Comparison of ENCODE assay signal across 8 mouse cellular contexts in genomic region chr4:124277456-124278181, GRCm38 (mm10).
A peak's percentile ranks its signal among the peaks of the same experiment; 100 is the strongest.
DNase-seq lines count a peak whose midpoint lies in the region; ATAC-seq lines count a peak whose summit lies in the region.

No protein-coding gene starts in this region.

- H3K4me3 ChIP-seq in embryonic facial prominence, embryonic 14.5 days (ENCODE audit: low read depth, low read length), result peak overlapping the region; percentile 39
- H3K4me3 ChIP-seq in hindbrain, embryonic 14.5 days (replicated peaks; ENCODE audit: low read length), result peak overlapping the region; percentile 26
- peak overlapping the region; percentile 38 for H3K4me3 ChIP-seq in midbrain, embryonic 13.5 days (replicated peaks)

- no peaks in the 10 kb centered on the region for H3K9me3 ChIP-seq in embryonic facial prominence, embryonic 14.5 days (ENCODE audit: control insufficient read depth, low read length)
- no peaks in the 10 kb centered on the region for H3K9me3 ChIP-seq in hindbrain, embryonic 14.5 days (ENCODE audit: control insufficient read depth, low read length)
- no peaks in the 10 kb centered on the region for H3K9me3 ChIP-seq in midbrain, embryonic 13.5 days

- H3K36me3 ChIP-seq in embryonic facial prominence, embryonic 14.5 days (ENCODE audit: control insufficient read depth, insufficient read depth, low read length), result no peaks in the 10 kb centered on the region
- H3K36me3 ChIP-seq in hindbrain, embryonic 14.5 days (replicated peaks; ENCODE audit: control insufficient read depth, insufficient read depth), result no peaks in the 10 kb centered on the region
- no peaks in the 10 kb centered on the region for H3K36me3 ChIP-seq in midbrain, embryonic 13.5 days

- WGBS in embryonic facial prominence, embryonic 14.5 days, result under 1% methylated on average over 43 of the region's 43 CpGs
- WGBS in hindbrain, embryonic 14.5 days, result under 1% methylated on average over 43 of the region's 43 CpGs
- WGBS in midbrain, embryonic 13.5 days, result under 1% methylated on average over 43 of the region's 43 CpGs

- peak overlapping the region; percentile 56; the same call in 1 of the 2 replicates for H3K27ac ChIP-seq in embryonic facial prominence, embryonic 14.5 days (replicated peaks; ENCODE audit: low read depth, low read length)
- H3K27ac ChIP-seq in hindbrain, embryonic 14.5 days, result peak overlapping the region; percentile 73
- H3K27ac ChIP-seq in midbrain, embryonic 13.5 days, result peak overlapping the region; percentile 90

- H3K9ac ChIP-seq in embryonic facial prominence, embryonic 14.5 days (ENCODE audit: low read depth, low read length), result peak overlapping the region; percentile 62
- H3K9ac ChIP-seq in hindbrain, embryonic 14.5 days, result peak overlapping the region; percentile 22
- H3K9ac ChIP-seq in midbrain, embryonic 13.5 days (replicated peaks), result peak overlapping the region; percentile 69

- peak; percentile 64 for ATAC-seq in embryonic facial prominence, embryonic 14.5 days (ENCODE audit: low read depth)
- peak; percentile 70; the same call in 1 of the 2 replicates for ATAC-seq in hindbrain, embryonic 14.5 days (ENCODE audit: low FRiP score)
- ATAC-seq in midbrain, embryonic 13.5 days, result peak; percentile 86
- no peak for ATAC-seq in activated CD4-positive, CD25-positive, alpha-beta regulatory T cell, adult 4 months

- peaks cover 18% of the 10 kb centered on the region for H3K4me1 ChIP-seq in embryonic facial prominence, embryonic 14.5 days (ENCODE audit: control insufficient read depth, insufficient read depth, low read length)
- peaks cover 23% of the 10 kb centered on the region for H3K4me1 ChIP-seq in hindbrain, embryonic 14.5 days (replicated peaks; ENCODE audit: control insufficient read depth, insufficient read depth, low read length)
- peaks cover 28% of the 10 kb centered on the region for H3K4me1 ChIP-seq in midbrain, embryonic 13.5 days (replicated peaks)

- peak; percentile 26 for DNase-seq in layer of hippocampus, adult 9-11 months
- no peak for DNase-seq in layer of hippocampus, postnatal 36 days
- peak; percentile 58 for DNase-seq in embryonic facial prominence, embryonic 14.5 days (ENCODE audit: low spot score)
- DNase-seq in hindbrain, embryonic 14.5 days (ENCODE audit: low spot score), result no peak
- DNase-seq in thymus, adult 18-20 months, result no peak
- no peak for DNase-seq in thymus, postnatal 25 days

- H3K27me3 ChIP-seq in embryonic facial prominence, embryonic 14.5 days (replicated peaks; ENCODE audit: control insufficient read depth, insufficient read depth, low read length), result no peaks in the 10 kb centered on the region
- H3K27me3 ChIP-seq in hindbrain, embryonic 14.5 days (ENCODE audit: control insufficient read depth, insufficient read depth, low read length), result peaks cover 7% of the 10 kb centered on the region; the same call in 1 of the 2 replicates
- H3K27me3 ChIP-seq in midbrain, embryonic 13.5 days, result 0 out of 2 replicates have a peak, but pooled peaks cover 5% of the 10 kb centered on the region

- H3K4me2 ChIP-seq in embryonic facial prominence, embryonic 14.5 days (ENCODE audit: low read depth, low read length), result peak overlapping the region; percentile 93
- peak overlapping the region; percentile 66 for H3K4me2 ChIP-seq in hindbrain, embryonic 14.5 days (replicated peaks)
- peak overlapping the region; percentile 71 for H3K4me2 ChIP-seq in midbrain, embryonic 13.5 days (replicated peaks)

Comparison
In these comparisons a context has a peak if more than half of its experiments do, and no peak if none do; other contexts are left out.
1. DNase-seq: peak in layer of hippocampus, adult 9-11 months (single experiment) and embryonic facial prominence, embryonic 14.5 days (single experiment); none in layer of hippocampus, postnatal 36 days (0 of 2), hindbrain, embryonic 14.5 days (single experiment), thymus, adult 18-20 months (0 of 2) and thymus, postnatal 25 days (single experiment).
2. Peak in every context shown above with its lines, with median percentiles within 50 percentile points of each other: H3K27ac ChIP-seq, H3K4me2 ChIP-seq, H3K4me3 ChIP-seq and H3K9ac ChIP-seq.